Mouse (Mus musculus) forebrain, embryonic 12.5 days (tissue): Measurements from ENCODE around the gene Ccdc15. TPM values are rescaled to one million over a fixed set of nuclear protein-coding genes. Genes with fewer than 3 reads are reported as not detected.

Source experiments
- ATAC-seq: fragments of 200-750 bp; cut with Nextera tagmentation; 2 replicates; pipeline ENCODE4 v1.8.0; 2017; ENCODE audit warnings: moderate TSS enrichment; ENCODE audit not compliant: low FRiP score
- H3K27ac ChIP-seq: fragments of 300-500 bp; sonication (generic); 2 replicates; pipeline ENCODE4 v1.5.1; 2016; ENCODE audit warnings: mild to moderate bottlenecking
- H3K27me3 ChIP-seq: fragments of 300-500 bp; sonication (generic); 2 replicates; pipeline ENCODE4 v1.6.1; 2016; ENCODE audit warnings: mild to moderate bottlenecking
- H3K36me3 ChIP-seq: fragments of 300-500 bp; sonication (generic); replicated peaks from 2 replicates; pipeline ENCODE4 v1.6.1; 2016; ENCODE audit warnings: mild to moderate bottlenecking
- H3K4me1 ChIP-seq: fragments of 300-500 bp; sonication (generic); 2 replicates; pipeline ENCODE4 v1.6.1; 2016
- H3K4me2 ChIP-seq: fragments of 300-500 bp; sonication (generic); 2 replicates; pipeline ENCODE4 v1.6.1; 2016; ENCODE audit warnings: mild to moderate bottlenecking, moderate library complexity
- H3K4me3 ChIP-seq: fragments of 300-500 bp; sonication (generic); replicated peaks from 2 replicates; pipeline ENCODE4 v1.5.1; 2016; ENCODE audit warnings: mild to moderate bottlenecking
- H3K9ac ChIP-seq: fragments of 300-500 bp; sonication (generic); 2 replicates; pipeline ENCODE4 v1.6.1; 2016; ENCODE audit warnings: mild to moderate bottlenecking
- H3K9me3 ChIP-seq: fragments of 300-500 bp; sonication (generic); 2 replicates; pipeline ENCODE4 v1.6.1; 2016
- WGBS: fragments of 180-500 bp; shearing (Covaris S2); methylation state at CpG from one replicate; pipeline ENCODE4 v1.1.7; 2016; 5-methylcytosine and 5-hydroxymethylcytosine counted together
- polyA plus RNA-seq: library from polyadenylated mRNA; unstranded; fragments of >200 nt; fragmentation: Nextera tagmentation; extraction: Ambion mirVana; gene quantifications from 2 replicates; pipeline ENCODE4 v1.2.1, GENCODE M21; 2016

The Ccdc15 gene
- polyA plus RNA-seq, 1 experiment from 2014 or later, result 11.1 TPM

- H3K4me3 ChIP-seq, result no peak overlapping the region
- no peaks in the 10 kb centered on the region for H3K36me3 ChIP-seq
- no peak overlapping the region for H3K9ac ChIP-seq
- H3K27ac ChIP-seq, result no peak overlapping the region
- H3K9me3 ChIP-seq, result no peaks in the 10 kb centered on the region
- peaks cover 6% of the 10 kb centered on the region for H3K4me1 ChIP-seq
- ATAC-seq, result no peak
- 56% methylated on average over 2 of the region's 2 CpGs for WGBS
- H3K4me2 ChIP-seq, result no peak overlapping the region
- H3K27me3 ChIP-seq, result no peaks in the 10 kb centered on the region
Observed at GRCm38 (mm10) chr9:37245404-37245803, 102.8 kb downstream of the Ccdc15 start.

GRCm38 (mm10) chr9:37244600-37244999, 103.6 kb downstream of the Ccdc15 start:
- 95% methylated on average over 1 of the region's 1 CpGs for WGBS
- no peak overlapping the region for H3K9ac ChIP-seq

GRCm38 (mm10) chr9:37242764-37243163, 105.5 kb downstream of the Ccdc15 start:
- no peaks in the 10 kb centered on the region for H3K9me3 ChIP-seq
- no peak overlapping the region for H3K27ac ChIP-seq
- H3K27me3 ChIP-seq, result no peaks in the 10 kb centered on the region
- no peak overlapping the region for H3K4me3 ChIP-seq
- ATAC-seq, result no peak
- no peak overlapping the region for H3K4me2 ChIP-seq
- no peak overlapping the region for H3K9ac ChIP-seq
- WGBS, result 86% methylated on average over 3 of the region's 3 CpGs
- no peaks in the 10 kb centered on the region for H3K4me1 ChIP-seq
- H3K36me3 ChIP-seq, result no peaks in the 10 kb centered on the region

More at GRCm38 (mm10) chr9:37244600-37244999, 103.6 kb downstream of the Ccdc15 start:
- H3K4me1 ChIP-seq, result peaks cover 6% of the 10 kb centered on the region
- H3K36me3 ChIP-seq, result no peaks in the 10 kb centered on the region
- H3K4me3 ChIP-seq, result no peak overlapping the region
- no peaks in the 10 kb centered on the region for H3K9me3 ChIP-seq
- H3K27ac ChIP-seq, result no peak overlapping the region
- no peak overlapping the region for H3K4me2 ChIP-seq
- no peak for ATAC-seq
- H3K27me3 ChIP-seq, result no peaks in the 10 kb centered on the region

- Histone ChIP-seq H3K27ac (no peak overlapping the region), H3K4me2 (no peak overlapping the region), H3K27me3 (no peaks in the 10 kb centered on the region), H3K9ac (no peak overlapping the region), H3K4me3 (no peak overlapping the region), H3K4me1 (no peaks in the 10 kb centered on the region), H3K9me3 (no peaks in the 10 kb centered on the region), H3K36me3 (no peaks in the 10 kb centered on the region)
- ATAC-seq, result no peak
- WGBS, result 77% methylated on average over 4 of the region's 4 CpGs
Observed at GRCm38 (mm10) chr9:37235951-37236737, 112.1 kb downstream of the Ccdc15 start.

GRCm38 (mm10) chr9:37232201-37233195, 115.7 kb downstream of the Ccdc15 start:
- Histone ChIP-seq H3K27me3 (no peaks in the 10 kb centered on the region), H3K4me2 (no peak overlapping the region), H3K9ac (no peak overlapping the region), H3K36me3 (no peaks in the 10 kb centered on the region), H3K27ac (no peak overlapping the region), H3K4me1 (peaks cover 6% of the 10 kb centered on the region; the same call in 1 of the 2 replicates), H3K9me3 (no peaks in the 10 kb centered on the region), H3K4me3 (no peak overlapping the region)
- no peak for ATAC-seq
- WGBS, result 64% methylated on average over 22 of the region's 22 CpGs

GRCm38 (mm10) chr9:37230486-37231195, 117.6 kb downstream of the Ccdc15 start:
- Histone ChIP-seq H3K4me1 (peaks cover 6% of the 10 kb centered on the region; the same call in 1 of the 2 replicates), H3K27ac (no peak overlapping the region), H3K9ac (no peak overlapping the region), H3K36me3 (peaks cover 2% of the 10 kb centered on the region; the same call in 1 of the 2 replicates), H3K9me3 (no peaks in the 10 kb centered on the region), H3K4me2 (no peak overlapping the region), H3K27me3 (no peaks in the 10 kb centered on the region), H3K4me3 (no peak overlapping the region)
- 94% methylated on average over 9 of the region's 9 CpGs for WGBS
- no peak for ATAC-seq

- Histone ChIP-seq H3K27ac (no peak overlapping the region), H3K4me3 (no peak overlapping the region), H3K36me3 (peaks cover 3% of the 10 kb centered on the region; the same call in 1 of the 2 replicates), H3K27me3 (no peaks in the 10 kb centered on the region), H3K4me2 (no peak overlapping the region), H3K9me3 (no peaks in the 10 kb centered on the region), H3K9ac (no peak overlapping the region), H3K4me1 (peaks cover 6% of the 10 kb centered on the region; the same call in 1 of the 2 replicates)
- ATAC-seq, result peak; percentile 83
- 0% methylated on average over 1 of the region's 1 CpGs for WGBS
Observed at GRCm38 (mm10) chr9:37229880-37230325, 118.3 kb downstream of the Ccdc15 start.

Other genes starting within 250 kb of the Ccdc15 start
- 27.1 and 29.5 TPM in 2 replicates for gene Pknox2, start 201.0 kb downstream of the Ccdc15 start, polyA plus RNA-seq
- gene Tmem218, start 140.2 kb downstream of the Ccdc15 start, polyA plus RNA-seq, result 12.0 and 13.6 TPM in 2 replicates
- gene Slc37a2, start 92.7 kb downstream of the Ccdc15 start, polyA plus RNA-seq, result 1.1 TPM in 2 replicates
- 0.08 and 0.18 TPM in 2 replicates for gene Hepacam, start 18.9 kb upstream of the Ccdc15 start, polyA plus RNA-seq
- gene Robo4, start 53.5 kb upstream of the Ccdc15 start, polyA plus RNA-seq, result 4.8 and 5.4 TPM in 2 replicates
- 22.7 and 24.1 TPM in 2 replicates for gene Robo3, start 84.8 kb upstream of the Ccdc15 start, polyA plus RNA-seq
- 46.9 and 47.3 TPM in 2 replicates for gene Msantd2, start 140.9 kb upstream of the Ccdc15 start, polyA plus RNA-seq
- 23.2 and 24.3 TPM in 2 replicates for gene Esam, start 179.6 kb upstream of the Ccdc15 start, polyA plus RNA-seq
- gene Vsig2, start 190.8 kb upstream of the Ccdc15 start, polyA plus RNA-seq, result 0.32 and 0.82 TPM in 2 replicates
- 3.8 and 4.2 TPM in 2 replicates for gene Nrgn, start 204.5 kb upstream of the Ccdc15 start, polyA plus RNA-seq
- gene Siae, start 207.3 kb upstream of the Ccdc15 start, polyA plus RNA-seq, result 7.3 and 7.4 TPM in 2 replicates